Mouse (Mus musculus): ENCODE measurements around the gene Ugt1a10.

The Ugt1a10 gene

GRCm38 (mm10) chr1:88233421-88234247 lies 178.4 kb downstream of the Ugt1a10 start:
- DNase-seq: no peak

DNA sequence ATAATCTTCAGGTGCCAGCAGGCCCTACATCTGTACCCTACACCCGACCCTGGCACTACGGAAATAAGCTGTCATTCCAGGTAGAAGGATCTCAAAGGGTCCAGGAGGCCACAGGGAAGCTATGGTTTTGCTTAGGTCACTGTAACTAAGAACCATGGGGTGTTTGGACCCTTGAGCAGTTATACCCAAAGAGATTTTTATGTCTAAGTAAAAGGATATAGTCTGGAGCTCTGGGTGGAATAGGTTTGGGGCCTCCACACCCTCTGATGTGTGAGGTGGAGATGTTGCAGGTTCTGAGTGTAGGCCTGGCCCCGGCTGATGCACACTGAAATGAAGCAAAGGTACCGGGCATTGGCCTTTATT lies 179.0 kb downstream of the Ugt1a10 start:
- DNase-seq: no peak

GRCm38 (mm10) chr1:88234646-88235045 lies 179.5 kb downstream of the Ugt1a10 start:
- DNase-seq: no peak

DNA sequence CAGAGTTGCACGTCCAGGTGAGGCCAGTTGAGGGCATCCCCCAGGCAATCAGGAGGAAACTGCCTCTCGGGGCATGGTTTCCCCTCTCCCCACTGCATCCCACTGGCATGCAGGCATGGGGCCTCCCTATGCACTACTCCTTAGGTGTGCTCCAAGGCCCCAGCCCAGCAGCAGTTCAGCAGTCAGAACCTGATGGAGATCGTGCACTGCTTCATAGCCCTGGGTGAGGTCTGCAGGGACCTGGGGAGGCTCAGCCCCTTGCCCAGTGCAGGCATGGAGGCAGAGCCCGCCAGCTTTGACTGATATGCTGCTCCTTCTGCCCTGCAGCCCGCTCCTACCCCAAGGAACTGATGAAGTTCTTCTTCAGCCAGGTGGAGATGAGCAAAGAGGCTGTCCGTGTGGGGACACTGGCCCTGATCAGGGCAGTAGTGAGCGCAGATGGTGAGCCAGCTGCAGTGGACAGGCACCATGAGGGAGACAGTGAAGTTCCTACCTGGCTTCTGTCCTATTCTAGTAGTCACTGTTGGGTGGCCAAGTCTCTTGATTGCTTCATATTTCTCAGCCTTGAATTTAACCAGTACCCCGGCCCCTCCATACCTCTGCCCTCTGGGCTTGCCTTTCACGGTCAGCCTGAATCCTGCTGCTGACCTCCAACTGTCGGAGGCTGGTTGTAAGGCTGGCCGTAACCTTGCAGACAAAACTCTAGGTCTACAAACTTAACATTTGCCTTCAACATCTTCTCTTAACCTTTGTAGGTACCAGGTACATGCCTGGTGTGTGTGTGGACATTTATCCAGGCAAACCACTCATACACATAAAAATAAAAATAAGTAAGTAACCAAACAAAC lies 180.1 kb downstream of the Ugt1a10 start:
- no peak for DNase-seq

- DNase-seq: no peak
These were observed 180.8 kb downstream of the Ugt1a10 start for GRCm38 (mm10) chr1:88235894-88236415.

- no peak for DNase-seq
These were observed 182.1 kb downstream of the Ugt1a10 start for GRCm38 (mm10) chr1:88237311-88237710.

GRCm38 (mm10) chr1:88238771-88239170 lies 183.6 kb downstream of the Ugt1a10 start:
- no peak for DNase-seq

GRCm38 (mm10) chr1:88240072-88240471 lies 184.9 kb downstream of the Ugt1a10 start:
- no peak for DNase-seq

- no peak for DNase-seq
These were observed 185.4 kb downstream of the Ugt1a10 start for GRCm38 (mm10) chr1:88240579-88240978.

- DNase-seq: no peak
These were observed 188.7 kb downstream of the Ugt1a10 start for GRCm38 (mm10) chr1:88243861-88244260.

GRCm38 (mm10) chr1:88245881-88246280 lies 190.7 kb downstream of the Ugt1a10 start:
- DNase-seq: no peak

GRCm38 (mm10) chr1:88246386-88246785 lies 191.2 kb downstream of the Ugt1a10 start:
- DNase-seq: no peak

- DNase-seq: no peak
These were observed 192.5 kb downstream of the Ugt1a10 start for GRCm38 (mm10) chr1:88247660-88248059.

DNA sequence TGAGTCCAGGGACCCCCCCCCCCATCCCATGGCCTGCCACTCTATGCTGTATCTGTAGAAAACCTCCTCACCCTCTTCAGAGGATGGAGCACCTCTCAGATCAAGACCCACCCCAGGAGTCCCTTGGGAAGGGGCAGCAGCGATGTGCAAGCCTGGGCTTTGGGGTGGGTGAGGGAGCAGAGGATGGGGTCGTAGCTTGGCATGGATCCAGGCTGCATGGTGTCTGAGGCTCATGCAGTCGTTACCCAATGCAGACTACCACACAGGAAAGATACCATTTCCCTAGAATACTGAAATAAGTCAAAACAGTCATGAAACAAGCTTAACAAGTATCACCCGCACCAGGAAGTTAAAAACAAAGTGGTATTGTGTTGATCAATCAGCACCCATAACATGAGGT lies 193.5 kb downstream of the Ugt1a10 start:
- no peak for DNase-seq

GRCm38 (mm10) chr1:88249596-88249995 lies 194.4 kb downstream of the Ugt1a10 start:
- DNase-seq: no peak

DNA sequence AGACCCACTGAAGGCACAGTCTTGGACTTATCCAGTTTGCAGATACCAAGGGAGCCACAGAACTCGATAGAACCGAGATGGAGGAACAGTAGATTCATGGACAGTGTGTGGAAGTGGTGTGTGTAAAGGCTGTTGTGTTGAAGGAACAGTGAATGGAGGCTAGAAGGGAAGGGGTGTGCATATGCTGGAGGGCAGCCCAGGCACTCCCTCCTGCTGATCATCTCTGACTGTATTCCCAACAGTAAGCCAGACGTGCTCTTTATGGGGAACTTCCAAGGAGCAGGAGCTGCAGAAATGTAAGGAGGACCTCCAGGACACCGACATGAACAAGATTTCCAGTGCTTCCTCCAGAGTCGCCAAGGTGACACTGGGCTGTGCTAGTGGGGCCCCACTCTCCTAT lies 194.8 kb downstream of the Ugt1a10 start:
- no peak for DNase-seq

- no peak for DNase-seq
These were observed 197.9 kb downstream of the Ugt1a10 start for GRCm38 (mm10) chr1:88253106-88253505.

DNA sequence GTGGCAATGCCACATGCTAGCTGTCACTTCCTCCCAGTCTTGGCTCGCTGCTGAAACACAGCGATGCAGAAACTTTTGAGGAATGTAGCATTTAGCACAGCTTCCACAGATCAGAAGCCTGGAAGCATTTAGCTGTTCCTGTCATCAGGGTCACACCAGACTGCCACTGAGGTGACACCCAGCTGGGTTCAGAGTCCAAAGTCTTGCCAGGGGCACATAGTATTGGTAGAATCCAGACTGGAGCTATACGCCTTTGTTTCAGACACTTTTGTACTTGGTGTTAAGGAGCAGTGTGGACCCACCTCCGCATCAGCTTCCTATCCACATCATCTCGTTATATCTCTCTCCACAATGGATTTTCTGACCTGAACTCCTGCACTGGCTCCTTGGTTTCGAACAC lies 198.4 kb downstream of the Ugt1a10 start:
- DNase-seq: no peak

- DNase-seq: no peak
These were observed 199.7 kb downstream of the Ugt1a10 start for GRCm38 (mm10) chr1:88254793-88255465.

DNA sequence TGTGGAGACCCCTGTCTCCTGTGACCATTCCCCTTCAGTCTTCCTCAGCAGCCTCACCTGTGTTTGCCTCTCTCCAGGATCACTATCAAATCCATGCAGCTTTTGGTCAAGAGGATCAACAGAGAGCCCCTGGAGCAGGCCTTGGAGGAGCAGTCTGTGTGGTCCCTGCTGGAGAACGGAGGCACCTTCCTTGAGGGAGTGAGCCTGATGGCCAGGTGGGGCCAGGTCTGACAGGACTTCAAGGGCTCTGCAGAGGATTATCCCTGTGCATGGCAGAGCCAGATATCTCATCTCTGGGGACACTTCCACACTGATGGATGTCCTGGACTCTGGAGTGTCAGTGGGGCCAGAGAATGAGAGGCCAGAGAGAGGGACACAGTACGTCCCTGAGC lies 200.3 kb downstream of the Ugt1a10 start:
- DNase-seq: no peak

DNA sequence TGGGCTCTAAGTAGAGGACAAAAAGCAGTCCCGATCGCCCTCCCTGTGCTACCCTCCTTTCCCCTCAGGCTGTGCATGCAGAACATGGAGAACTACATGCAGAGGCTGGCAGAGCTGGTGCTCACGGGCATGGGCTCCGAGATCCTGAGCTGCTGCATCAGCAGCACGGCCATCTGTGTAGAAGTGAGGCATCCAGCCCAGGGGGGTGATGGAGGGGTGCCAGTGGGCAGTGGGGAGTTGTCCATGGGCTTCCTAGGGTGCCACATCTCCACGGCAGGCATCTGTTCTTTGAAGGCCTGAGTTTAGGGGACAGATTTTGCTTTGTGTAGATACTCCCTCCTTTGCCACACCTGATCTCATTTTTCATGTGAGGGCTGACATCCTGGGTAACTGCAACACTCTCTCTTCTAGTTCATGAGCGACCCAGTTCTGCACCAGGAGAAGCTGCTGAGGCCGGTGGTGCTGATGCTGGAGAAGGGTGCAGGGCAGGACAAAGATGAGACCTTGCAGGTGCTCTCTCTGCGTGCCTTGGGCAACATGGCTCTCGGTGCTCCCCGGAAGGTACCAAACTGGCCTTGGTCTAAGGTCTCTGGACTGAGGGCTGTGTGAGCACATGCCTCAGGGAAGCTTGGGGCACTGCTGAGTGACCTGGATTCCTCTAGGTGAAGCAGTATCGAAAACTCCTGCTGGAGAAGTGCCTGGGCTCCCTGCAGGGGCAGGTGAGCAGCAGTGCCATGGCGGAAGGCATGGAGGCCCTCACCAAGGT lies 201.0 kb downstream of the Ugt1a10 start:
- no peak for DNase-seq

DNA sequence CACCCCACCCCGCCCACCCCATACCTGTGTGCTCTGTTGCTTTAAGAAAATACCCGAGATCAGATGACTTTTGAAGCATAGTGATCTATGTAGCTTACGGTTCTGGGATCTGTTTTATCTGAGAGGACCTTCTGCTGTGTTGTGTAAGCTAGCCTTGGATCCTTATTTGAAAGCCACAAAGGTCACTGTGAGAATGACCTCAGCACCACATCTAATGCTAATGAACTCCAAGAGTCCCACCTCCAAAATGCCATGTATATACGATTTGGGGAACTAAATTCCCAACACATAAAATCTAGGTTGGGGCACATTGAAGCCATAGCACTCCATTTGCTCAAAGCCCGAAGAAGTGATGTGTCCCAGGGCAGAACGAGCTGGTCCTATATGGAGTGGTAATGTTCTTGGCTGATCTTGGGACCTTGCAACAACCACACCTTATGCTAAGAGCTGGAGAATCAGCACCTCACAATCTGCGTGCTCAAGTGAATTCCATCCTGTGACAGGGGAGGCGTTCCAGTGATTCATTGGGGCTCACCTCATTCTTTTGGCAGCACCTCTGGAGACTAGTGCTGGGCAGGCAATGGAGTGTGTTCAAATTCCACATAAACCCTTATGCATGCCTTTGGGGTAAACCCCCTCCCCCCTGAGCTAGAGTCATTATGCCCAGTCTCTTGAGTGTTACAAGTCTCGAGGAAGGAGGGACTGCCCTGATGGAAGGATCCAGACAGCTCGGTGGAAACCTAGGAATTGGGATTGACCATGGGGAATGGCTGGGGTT lies 201.9 kb downstream of the Ugt1a10 start:
- no peak for DNase-seq
